Mouse (Mus musculus) heart, adult 2 months (tissue): ENCODE measurements around the gene Hapln4. TPM values are rescaled to one million over a fixed set of nuclear protein-coding genes. Genes with fewer than 3 reads are reported as not detected.

Experiments used
- DNase-seq, 2 experiments: peaks; one replicate each; pipeline ENCODE4 v3.0.0; 2021
- H3K27ac ChIP-seq: fragments of 200-600 bp; 2 replicates; pipeline ENCODE4 v1.8.1; 2022
- H3K27me3 ChIP-seq: fragments of 200-500 bp; 2 replicates; pipeline ENCODE4 v1.6.1; 2012; ENCODE audit warnings: mild to moderate bottlenecking, low read length, inconsistent platforms, mixed read lengths; ENCODE audit not compliant: control insufficient read depth, insufficient read depth
- H3K36me3 ChIP-seq: fragments of 200-500 bp; 2 replicates; pipeline ENCODE4 v1.6.1; 2012; ENCODE audit warnings: low read length, inconsistent platforms; ENCODE audit not compliant: control insufficient read depth, insufficient read depth
- H3K4me1 ChIP-seq: fragments of 200-500 bp; 2 replicates; pipeline ENCODE4 v1.6.1; 2011; ENCODE audit warnings: low read length; ENCODE audit not compliant: control insufficient read depth, insufficient read depth
- H3K4me3 ChIP-seq: fragments of 200-600 bp; 2 replicates; pipeline ENCODE4 v1.8.1; 2022
- H3K79me2 ChIP-seq: fragments of 200-500 bp; replicated peaks from 2 replicates; pipeline ENCODE4 v1.6.1; 2012; ENCODE audit warnings: mild to moderate bottlenecking, inconsistent platforms, low read length, moderate library complexity, mixed read lengths; ENCODE audit not compliant: control insufficient read depth, insufficient read depth
- H3K9ac ChIP-seq: fragments of 200-500 bp; 2 replicates; pipeline ENCODE4 v1.6.1; 2012; ENCODE audit warnings: low read depth, mild to moderate bottlenecking, control low read depth, inconsistent platforms, low read length, mixed read lengths
- CTCF ChIP-seq: fragments of 200-600 bp; IDR thresholded peaks from 2 replicates; pipeline ENCODE4 v1.8.1; 2022; ENCODE audit warnings: antibody characterized with exemption, mild to moderate bottlenecking, moderate library complexity
- EP300 ChIP-seq: fragments of 200-500 bp; IDR thresholded peaks from 2 replicates; pipeline ENCODE4 v1.6.1; 2011; ENCODE audit warnings: low read depth, low read length, control low read depth; ENCODE audit not compliant: insufficient read depth
- POLR2A ChIP-seq: fragments of 200-500 bp; IDR thresholded peaks from 2 replicates; pipeline ENCODE4 v1.6.1; 2011; ENCODE audit warnings: mild to moderate bottlenecking, low read depth, low read length, control low read depth; ENCODE audit not compliant: insufficient read depth
- WGBS: fragments of 180-500 bp; shearing (Covaris S2); methylation state at CpG from one replicate; pipeline ENCODE4 v1.1.7; 2018; 5-methylcytosine and 5-hydroxymethylcytosine counted together
- intact Hi-C: fragments of 180-260 bp; cut with DNase I; formaldehyde crosslinking; loops from one replicate; pipeline ENCODE4 v1.15.1; 2025
- polyA plus RNA-seq: library from polyadenylated mRNA; depleted of rRNA; stranded (reverse); fragments of >200 nt; gene quantifications from 2 replicates; pipeline ENCODE4 v1.2.3, GENCODE M21; 2012
- total RNA-seq, 2 experiments: library from RNA; stranded (reverse); gene quantifications; 2 replicates each; pipeline ENCODE4 v1.2.3; 2021

Gene Hapln4
- total and polyA plus RNA-seq, 3 experiments, result 0.10 to 0.16 TPM; not detected in 1

DNA sequence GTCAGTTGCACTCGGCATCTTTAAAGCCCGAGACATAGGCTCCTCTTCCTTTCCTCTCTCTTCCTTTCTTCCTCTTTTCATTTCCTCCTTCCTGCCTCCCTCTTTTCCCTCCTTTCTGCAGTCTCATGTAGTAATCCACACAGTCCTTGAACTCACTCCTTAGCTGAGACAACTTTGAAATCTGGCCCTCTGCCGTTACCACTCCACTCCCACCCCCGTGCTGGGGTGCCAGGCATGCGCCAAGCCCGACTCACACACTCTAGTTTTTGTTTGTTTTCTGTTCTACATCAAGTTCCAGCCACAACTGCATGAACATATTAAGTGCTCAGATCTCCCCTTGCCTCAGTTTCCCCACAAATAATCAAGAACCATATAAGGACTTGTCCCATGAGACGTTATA, 21.7 kb downstream of the Hapln4 start:
- Histone ChIP-seq H3K4me1 (no peaks in the 10 kb centered on the region), H3K27me3 (no peaks in the 10 kb centered on the region), H3K27ac (no peak overlapping the region), H3K9ac (no peak overlapping the region), H3K4me3 (no peak overlapping the region), H3K79me2 (no peaks in the 10 kb centered on the region), H3K36me3 (no peaks in the 10 kb centered on the region)
- 64% methylated on average over 7 of the region's 7 CpGs for WGBS
- TF ChIP-seq EP300, result no peak
- TF ChIP-seq POLR2A, result no peak
- no peak for DNase-seq
- intact Hi-C loops, result loop anchor here (1.0 kb wide), 2 partner anchors 61 to 118 kb away; no protein-coding TSS in a partner anchor

DNA sequence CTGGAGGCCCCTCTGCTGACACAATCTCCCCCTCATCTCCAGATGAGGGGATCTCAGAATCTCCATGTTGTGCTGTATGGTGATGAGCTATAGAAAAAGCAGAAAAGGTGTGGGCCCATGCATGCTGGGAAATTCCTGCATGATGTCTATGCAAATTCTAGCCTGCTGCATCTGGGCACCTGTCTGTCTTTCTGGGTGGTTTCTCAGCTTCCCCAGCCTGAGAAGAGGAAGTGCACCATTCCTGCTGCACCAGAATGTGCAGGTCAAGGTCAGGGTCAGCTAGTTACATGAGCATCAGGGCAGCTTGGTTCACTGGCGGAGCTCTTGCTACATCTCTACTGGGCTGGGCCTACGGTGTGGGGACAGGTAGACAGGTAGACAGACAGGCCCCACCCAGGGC, 27.2 kb downstream of the Hapln4 start:
- no peak for DNase-seq
- no peaks in the 10 kb centered on the region for H3K4me1 ChIP-seq
- no peak overlapping the region for H3K4me3 ChIP-seq
- intact Hi-C loops, result no loop called here
- H3K9ac ChIP-seq, result no peak overlapping the region
- no peaks in the 10 kb centered on the region for H3K36me3 ChIP-seq
- no peak for TF ChIP-seq EP300
- TF ChIP-seq POLR2A, result no peak
- TF ChIP-seq CTCF, result no peak
- H3K27me3 ChIP-seq, result peaks cover 9% of the 10 kb centered on the region; the same call in 1 of the 2 replicates
- H3K79me2 ChIP-seq, result no peaks in the 10 kb centered on the region
- WGBS, result 97% methylated on average over 2 of the region's 2 CpGs
- no peak overlapping the region for H3K27ac ChIP-seq

- Histone ChIP-seq H3K4me1 (no peaks in the 10 kb centered on the region), H3K9ac (no peak overlapping the region), H3K27me3 (peaks cover 9% of the 10 kb centered on the region; the same call in 1 of the 2 replicates), H3K36me3 (no peaks in the 10 kb centered on the region), H3K27ac (no peak overlapping the region), H3K79me2 (no peaks in the 10 kb centered on the region), H3K4me3 (no peak overlapping the region)
- 48% methylated on average over 23 of the region's 23 CpGs for WGBS
- intact Hi-C loops, result no loop called here
- no peak for DNase-seq
- TF ChIP-seq POLR2A, result no peak
- TF ChIP-seq EP300, result no peak
Observed at GRCm38 (mm10) chr8:70111192-70111795, 28.0 kb downstream of the Hapln4 start.

GRCm38 (mm10) chr8:70112401-70113016, 29.3 kb downstream of the Hapln4 start:
- no peaks in the 10 kb centered on the region for H3K79me2 ChIP-seq
- intact Hi-C loops, result no loop called here
- TF ChIP-seq CTCF (no peak), POLR2A (no peak), EP300 (no peak)
- WGBS, result 9% methylated on average over 43 of the region's 43 CpGs
- DNase-seq, result no peak
- peaks cover 9% of the 10 kb centered on the region; the same call in 1 of the 2 replicates for H3K27me3 ChIP-seq
- no peaks in the 10 kb centered on the region for H3K36me3 ChIP-seq
- H3K9ac ChIP-seq, result no peak overlapping the region
- no peak overlapping the region for H3K4me3 ChIP-seq
- H3K27ac ChIP-seq, result no peak overlapping the region
- H3K4me1 ChIP-seq, result no peaks in the 10 kb centered on the region

- H3K36me3 ChIP-seq, result no peaks in the 10 kb centered on the region
- no peak overlapping the region for H3K4me3 ChIP-seq
- DNase-seq, result no peak
- H3K4me1 ChIP-seq, result no peaks in the 10 kb centered on the region
- no peak for TF ChIP-seq EP300
- no peak for TF ChIP-seq POLR2A
- no peak for TF ChIP-seq CTCF
- no peak overlapping the region for H3K27ac ChIP-seq
- 21% methylated on average over 6 of the region's 6 CpGs for WGBS
- intact Hi-C loops, result no loop called here
- H3K27me3 ChIP-seq, result peaks cover 11% of the 10 kb centered on the region; the same call in 1 of the 2 replicates
- no peak overlapping the region for H3K9ac ChIP-seq
- H3K79me2 ChIP-seq, result no peaks in the 10 kb centered on the region
Observed at GRCm38 (mm10) chr8:70114488-70114887, 31.2 kb downstream of the Hapln4 start.

- Histone ChIP-seq H3K4me1 (no peaks in the 10 kb centered on the region), H3K36me3 (no peaks in the 10 kb centered on the region), H3K27ac (no peak overlapping the region), H3K4me3 (no peak overlapping the region), H3K79me2 (no peaks in the 10 kb centered on the region), H3K9ac (no peak overlapping the region), H3K27me3 (peaks cover 11% of the 10 kb centered on the region; the same call in 1 of the 2 replicates)
- TF ChIP-seq EP300 (no peak), POLR2A (no peak), CTCF (no peak)
- 57% methylated on average over 13 of the region's 13 CpGs for WGBS
- intact Hi-C loops, result no loop called here
- DNase-seq, result no peak
Observed at GRCm38 (mm10) chr8:70114892-70115291, 31.6 kb downstream of the Hapln4 start.
